10 mouse cellular contexts compared by ENCODE assay signal in the genomic region with DNA sequence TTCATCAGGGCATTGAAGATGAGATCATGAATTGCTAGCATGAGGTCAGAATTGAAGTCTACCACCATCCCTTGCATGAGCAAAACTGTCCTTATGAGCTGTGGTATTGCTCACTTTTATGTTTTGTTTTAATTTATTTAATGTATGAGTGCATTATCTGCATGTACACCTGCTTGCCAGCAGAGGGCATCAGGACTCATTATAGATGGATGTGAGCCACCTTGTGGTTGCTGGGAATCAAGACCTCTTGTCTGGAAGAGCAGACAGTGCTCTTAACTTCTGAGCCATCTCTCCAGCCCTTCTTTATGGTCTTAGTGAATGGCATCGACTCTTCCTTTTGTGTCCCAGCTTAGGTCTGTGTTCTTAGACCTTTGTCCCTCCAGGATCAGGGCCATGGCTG. TPM values are rescaled to one million over a fixed set of nuclear protein-coding genes. Genes with fewer than 3 reads are reported as not detected.
A peak's percentile ranks its signal among the peaks of the same experiment; 100 is the strongest.
DNase-seq lines count a peak whose midpoint lies in the region; ATAC-seq and TF ChIP-seq lines count a peak whose summit lies in the region.
"Had no signal": no experiment of that assay in that cellular context is flagged by ENCODE, and none has a peak within 500 bp of the region (broad histone marks: within the 10 kb centered on the region; RNA-seq: fewer than 3 reads in every experiment).

No protein-coding gene starts in this region.

- no peak for TF ChIP-seq POLR2A in cerebellum, adult 2 months (IDR thresholded peaks at IDR 0.05; ENCODE audit: borderline replicate concordance, insufficient read depth, low read length)

- H3K4me1 ChIP-seq in cerebellum, adult 2 months (ENCODE audit: control insufficient read depth, insufficient read depth, low read length), result peaks cover 51% of the 10 kb centered on the region
- no peaks in the 10 kb centered on the region for H3K4me1 ChIP-seq in lung, embryonic 14.5 days (ENCODE audit: insufficient read depth)
- peaks cover 14% of the 10 kb centered on the region for H3K4me1 ChIP-seq in forebrain, embryonic 16.5 days (replicated peaks; ENCODE audit: control insufficient read depth, insufficient read depth, low read length)

- ATAC-seq in lung, embryonic 14.5 days (ENCODE audit: insufficient read depth), result no peak
- peak; percentile 77 for ATAC-seq in megakaryocyte-erythroid progenitor cell, adult 5-6 weeks (replicated peaks; ENCODE audit: low FRiP score, low TSS enrichment, poor library complexity, severe bottlenecking)
- no peak for ATAC-seq in forebrain, embryonic 16.5 days

- H3K9ac ChIP-seq in lung, embryonic 14.5 days, result no peak overlapping the region
- H3K9ac ChIP-seq in forebrain, embryonic 16.5 days (replicated peaks; ENCODE audit: low read depth, low read length), result no peak overlapping the region
- H3K9ac ChIP-seq: hindbrain, embryonic 15.5 days; lung, embryonic 15.5 days had no signal

- TF ChIP-seq CTCF in cerebellum, adult 2 months (IDR thresholded peaks at IDR 0.05; ENCODE audit: borderline replicate concordance, insufficient read depth, low read depth, low read length), result peak; percentile 10; the same call in 1 of the 2 replicates
- TF ChIP-seq CTCF in lung, embryonic 14.5 days (IDR thresholded peaks at IDR 0.05; ENCODE audit: low read depth), result peak; percentile 78

- no peak overlapping the region for H3K4me3 ChIP-seq in cerebellum, adult 2 months (replicated peaks; ENCODE audit: insufficient read depth, low read depth, low read length)
- no peak overlapping the region for H3K4me3 ChIP-seq in lung, embryonic 14.5 days (ENCODE audit: low read depth, low read length)
- H3K4me3 ChIP-seq in forebrain, embryonic 16.5 days (replicated peaks; ENCODE audit: low read length), result no peak overlapping the region
- H3K4me3 ChIP-seq: hindbrain, embryonic 15.5 days; lung, embryonic 15.5 days had no signal

- no peaks in the 10 kb centered on the region for H3K36me3 ChIP-seq in lung, embryonic 14.5 days (ENCODE audit: insufficient read depth)
- no peaks in the 10 kb centered on the region for H3K36me3 ChIP-seq in forebrain, embryonic 16.5 days (ENCODE audit: control insufficient read depth, insufficient read depth)
- H3K36me3 ChIP-seq: hindbrain, embryonic 15.5 days; lung, embryonic 15.5 days had no signal

- H3K9me3 ChIP-seq in lung, embryonic 14.5 days (ENCODE audit: low read depth, low read length), result 0 out of 2 replicates have a peak, but pooled peaks cover 3% of the 10 kb centered on the region
- no peaks in the 10 kb centered on the region for H3K9me3 ChIP-seq in forebrain, embryonic 16.5 days (ENCODE audit: control insufficient read depth, low read length)
- H3K9me3 ChIP-seq: hindbrain, embryonic 15.5 days; lung, embryonic 15.5 days had no signal

- no peak for DNase-seq in cerebellum, adult 2 months
- DNase-seq in cerebellum, postnatal 36 days, result no peak
- DNase-seq in lung, embryonic 14.5 days, result no peak
- no peak for DNase-seq in lung, postnatal 4 days
- DNase-seq in WW6 (ENCODE audit: low read depth, low spot score), result peak; percentile 29
- no peak for DNase-seq in adrenal gland, adult 18-20 months (ENCODE audit: low spot score in 2 of 2)

- no peaks in the 10 kb centered on the region for H3K27me3 ChIP-seq in cerebellum, adult 2 months (ENCODE audit: control insufficient read depth, insufficient read depth, low read length)
- no peaks in the 10 kb centered on the region for H3K27me3 ChIP-seq in lung, embryonic 14.5 days (ENCODE audit: insufficient read depth, low read length)
- H3K27me3 ChIP-seq in forebrain, embryonic 16.5 days (replicated peaks; ENCODE audit: control insufficient read depth, insufficient read depth, low read length), result no peaks in the 10 kb centered on the region
- H3K27me3 ChIP-seq: hindbrain, embryonic 15.5 days; lung, embryonic 15.5 days had no signal

- H3K27ac ChIP-seq in cerebellum, adult 2 months (ENCODE audit: insufficient read depth, low read length), result no peak overlapping the region
- H3K27ac ChIP-seq in lung, embryonic 14.5 days (ENCODE audit: low read depth), result no peak overlapping the region
- H3K27ac ChIP-seq in forebrain, embryonic 16.5 days (ENCODE audit: low read length), result no peak overlapping the region
- H3K27ac ChIP-seq: hindbrain, embryonic 15.5 days; lung, embryonic 15.5 days had no signal

- 95% methylated on average over 1 of the region's 1 CpGs for WGBS in cerebellum, adult 2 months
- 95% methylated on average over 1 of the region's 1 CpGs for WGBS in lung, embryonic 14.5 days
- WGBS in forebrain, embryonic 16.5 days, result 84% methylated on average over 1 of the region's 1 CpGs

- no peak overlapping the region for H3K4me2 ChIP-seq in lung, embryonic 14.5 days
- H3K4me2 ChIP-seq in forebrain, embryonic 16.5 days (ENCODE audit: low read length), result no peak overlapping the region
- H3K4me2 ChIP-seq: hindbrain, embryonic 15.5 days; lung, embryonic 15.5 days had no signal

RNA-seq across cellular contexts. Expression of a gene that starts 39.0 kb away (rescaled TPM):
- polyA plus RNA-seq in cerebellum, adult 2 months (2012; rRNA removed), result 5.9 and 6.3 TPM in 2 replicates
- 2.8 and 3.6 TPM in 2 replicates for polyA plus RNA-seq in lung, embryonic 14.5 days (2014; fragmentation: Nextera tagmentation; extraction: Ambion mirVana)
- 56.9 and 94.9 TPM in 2 replicates for total RNA-seq in megakaryocyte-erythroid progenitor cell, adult 5-6 weeks (2014; fragmentation: Nextera tagmentation)
- 34.2 and 49.5 TPM in 2 replicates for total RNA-seq in megakaryocyte-erythroid progenitor cell, adult 5-6 weeks (2017)
- 10 to 100 TPM; 15.2 to 16.0 TPM for total RNA-seq in adrenal gland, adult 18-20 months (2021)
- polyA plus RNA-seq in forebrain, embryonic 16.5 days (2015; fragmentation: Nextera tagmentation; extraction: Ambion mirVana), result 3.1 and 3.4 TPM in 2 replicates

RNA-seq across cellular contexts. Expression of a gene that starts 55.9 kb away (rescaled TPM):
- polyA plus RNA-seq in cerebellum, adult 2 months (2012; rRNA removed), result 59.6 and 64.8 TPM in 2 replicates
- 103 and 107 TPM in 2 replicates for polyA plus RNA-seq in lung, embryonic 14.5 days (2014; fragmentation: Nextera tagmentation; extraction: Ambion mirVana)
- total RNA-seq in megakaryocyte-erythroid progenitor cell, adult 5-6 weeks (2014; fragmentation: Nextera tagmentation), result 17.7 and 24.5 TPM in 2 replicates
- total RNA-seq in megakaryocyte-erythroid progenitor cell, adult 5-6 weeks (2017), result 39.8 and 44.6 TPM in 2 replicates
- 100 to 1,000 TPM; 190 to 305 TPM for total RNA-seq in adrenal gland, adult 18-20 months (2021)
- polyA plus RNA-seq in forebrain, embryonic 16.5 days (2015; fragmentation: Nextera tagmentation; extraction: Ambion mirVana), result 54.1 and 57.0 TPM in 2 replicates
